Comparison of ENCODE assay signal across 17 mouse cellular contexts in genomic region chr17:51836243-51836642, GRCm38 (mm10).
"Had no signal": no experiment of that assay in that cellular context is flagged by ENCODE, and none has a peak within 500 bp of the region (broad histone marks: within the 10 kb centered on the region; RNA-seq: fewer than 3 reads in every experiment).

No protein-coding gene starts in this region.

- H3K36me3 ChIP-seq: liver, embryonic 15.5 days; lung, embryonic 15.5 days; midbrain, embryonic 12.5 days; midbrain, embryonic 15.5 days; neural tube, embryonic 12.5 days; stomach, embryonic 15.5 days had no signal

- H3K4me2 ChIP-seq: liver, embryonic 15.5 days; lung, embryonic 15.5 days; midbrain, embryonic 12.5 days; midbrain, embryonic 15.5 days; neural tube, embryonic 12.5 days; stomach, embryonic 15.5 days had no signal

- ATAC-seq: liver, postnatal 0 days; lung, postnatal 0 days; midbrain, embryonic 15.5 days had no signal

- DNase-seq: liver, postnatal 0 days; lung, adult 2 months; lung, postnatal 14 days; lung, postnatal 36 days; right cerebral cortex, postnatal 14 days; thymus, postnatal 14 days; thymus, postnatal 36 days had no signal

- H3K27ac ChIP-seq: liver, embryonic 15.5 days; lung, embryonic 15.5 days; macrophage; midbrain, embryonic 12.5 days; midbrain, embryonic 15.5 days; neural tube, embryonic 12.5 days; stomach, embryonic 15.5 days; stomach, postnatal 0 days had no signal

- H3K9ac ChIP-seq: liver, embryonic 15.5 days; liver, postnatal 0 days; lung, embryonic 15.5 days; midbrain, embryonic 12.5 days; midbrain, embryonic 15.5 days; neural tube, embryonic 12.5 days; stomach, embryonic 15.5 days had no signal

- H3K9me3 ChIP-seq: liver, embryonic 15.5 days; lung, embryonic 15.5 days; megakaryocyte, embryonic 14.5 days; midbrain, embryonic 12.5 days; midbrain, embryonic 15.5 days; neural tube, embryonic 12.5 days; stomach, embryonic 15.5 days had no signal

- H3K4me3 ChIP-seq: liver, embryonic 15.5 days; lung, embryonic 15.5 days; megakaryocyte, embryonic 14.5 days; midbrain, embryonic 12.5 days; midbrain, embryonic 15.5 days; neural tube, embryonic 12.5 days; stomach, embryonic 15.5 days had no signal
